Mouse (Mus musculus): ENCODE results near the gene Fam78a. TPM values are rescaled to one million over a fixed set of nuclear protein-coding genes. Genes with fewer than 3 reads are reported as not detected.

Fam78a gene
- total RNA-seq (2021), result 1 to 10 TPM; 3.4 to 4.2 TPM
- long read RNA-seq, experiment 1, result 0 reads
- long read RNA-seq, experiment 2, full-length matches to known transcripts, result 1 of 1 reads
- long read RNA-seq, experiment 2, partial matches to known transcripts, result 0 of 1 reads
- long read RNA-seq, experiment 2, other reads (novel, unspliced or antisense), result 0 of 1 reads

DNA sequence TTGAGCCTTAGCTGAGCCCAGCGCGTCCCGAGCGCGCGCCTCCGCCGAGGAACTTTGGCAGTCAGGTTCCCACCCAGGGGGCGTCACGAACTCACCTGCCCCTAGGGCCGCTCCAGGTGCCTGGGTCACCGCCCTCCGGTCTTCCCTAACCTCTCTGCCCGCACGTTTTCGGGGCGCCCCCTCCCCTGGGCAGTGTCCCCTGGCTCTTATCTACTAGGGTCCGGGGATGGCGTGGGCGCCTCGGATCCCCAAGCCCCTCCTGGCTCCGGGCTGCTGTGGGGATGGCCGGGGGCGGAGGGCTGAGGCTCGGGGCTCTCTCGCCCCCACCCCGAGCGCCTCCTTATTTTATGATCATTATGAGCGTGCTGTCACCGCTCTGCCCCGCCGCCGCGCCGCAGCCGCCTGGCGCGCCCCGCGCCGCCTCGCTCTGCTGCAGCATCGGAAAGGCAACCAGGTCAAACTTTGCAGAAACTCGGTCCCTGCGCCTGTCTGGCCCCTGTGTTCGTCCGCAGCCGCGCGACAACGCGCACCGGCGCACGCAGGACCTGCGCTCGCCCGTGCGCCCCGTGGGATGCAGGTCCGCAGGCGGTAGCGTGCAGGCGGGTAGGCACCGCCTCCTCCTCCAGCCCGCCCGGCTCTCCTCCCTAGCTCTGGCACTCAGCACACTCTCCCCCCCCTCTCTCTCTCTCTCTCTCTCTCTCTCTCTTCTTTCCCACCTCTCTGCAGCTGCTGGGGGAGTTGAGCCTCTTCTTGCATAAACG, at the start of gene Fam78a:
Gene Fam78a, minus strand, starts transcription at position 747 of the 761 bp plus-strand sequence.
- intact Hi-C loops (cut with DNase I), result loop anchor here (5.0 kb wide), 1 partner anchor 43 kb away; no protein-coding TSS in a partner anchor
- DNase-seq (ENCODE audit: low spot score in 2 of 2), result peak in 1 of 2 experiments; percentile 45

DNA sequence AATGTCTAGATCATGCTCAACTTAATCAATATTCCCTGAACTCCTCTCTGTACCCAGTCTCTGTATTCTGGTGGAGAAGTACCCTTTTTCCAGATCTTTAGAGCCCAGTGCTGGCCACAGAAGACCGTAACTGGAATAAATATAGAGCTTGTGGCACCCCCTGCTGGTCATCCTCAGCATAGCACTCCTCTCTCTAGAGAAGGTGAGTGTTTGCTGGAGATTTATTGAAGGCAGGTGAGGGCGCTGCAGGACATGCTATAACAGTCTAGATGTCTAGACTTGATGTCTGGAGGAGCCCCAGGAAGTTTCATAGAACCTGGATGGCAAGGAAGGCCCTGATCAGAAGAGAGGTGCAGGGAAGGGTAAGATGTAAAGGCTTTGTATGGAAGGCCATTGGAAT, 49.4 kb upstream of the Fam78a start:
- peak; percentile 92 to 94 for DNase-seq (ENCODE audit: low spot score in 2 of 2)
- intact Hi-C loops (cut with DNase I), result loop anchor here (5.0 kb wide), 1 partner anchor 102 kb away; no protein-coding TSS in a partner anchor

DNA sequence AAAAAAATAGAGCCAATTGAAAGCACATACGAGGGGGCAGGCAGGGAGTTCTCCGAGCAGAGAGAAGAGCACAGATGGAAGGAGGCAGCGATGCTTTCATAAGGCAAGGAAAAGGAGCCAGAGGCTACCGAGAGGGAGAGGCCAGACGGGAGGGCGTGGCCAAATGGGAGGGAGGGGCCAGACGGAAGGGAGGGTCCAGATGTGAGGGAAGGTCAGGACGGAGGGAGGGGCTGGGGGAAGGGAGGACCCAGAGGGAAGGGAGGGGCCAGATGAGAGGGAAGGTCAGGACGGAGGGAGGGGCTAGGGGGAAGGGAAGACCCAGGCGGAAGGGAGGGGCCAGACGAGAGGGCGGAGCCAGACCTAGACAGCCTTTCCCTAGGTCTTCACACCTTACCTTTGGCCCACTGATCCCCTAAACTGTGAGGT, 47.9 kb upstream of the Fam78a start:
- intact Hi-C loops (cut with DNase I), result loop anchor here (5.0 kb wide), 1 partner anchor 100 kb away; no protein-coding TSS in a partner anchor
- no peak for DNase-seq (ENCODE audit: low spot score in 2 of 2)

DNA sequence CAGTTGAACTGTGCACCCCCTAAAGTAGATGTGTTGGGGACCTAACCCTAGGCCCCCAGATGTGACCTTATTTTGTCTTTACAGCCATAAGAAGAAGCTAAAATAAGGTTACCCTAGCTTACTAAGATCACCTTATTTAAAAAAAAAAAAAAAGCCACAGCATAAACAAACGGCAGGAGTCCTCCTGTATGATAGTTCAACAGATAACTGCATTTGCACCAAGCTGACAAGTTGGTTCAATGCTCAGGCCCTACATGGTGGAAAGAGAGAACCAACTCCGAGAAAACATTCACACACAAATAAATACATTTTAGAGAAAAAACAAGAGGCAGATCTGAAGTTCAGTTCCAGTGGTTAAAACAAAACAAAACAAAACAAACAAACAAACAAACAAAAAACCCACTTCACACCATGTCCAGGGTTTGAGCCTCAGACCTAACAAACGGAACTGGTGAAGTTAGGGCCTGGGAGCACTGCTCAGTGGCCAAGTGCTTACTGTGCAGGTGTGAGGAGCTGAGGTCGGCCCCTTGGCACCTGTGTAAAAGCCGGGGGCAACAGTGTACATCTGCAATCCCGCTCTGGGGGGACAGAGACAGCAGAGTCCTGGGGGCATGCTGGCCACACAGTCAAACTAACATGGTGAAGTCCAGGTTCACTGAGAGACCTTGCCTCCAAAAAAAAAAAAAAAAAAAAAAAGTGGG, 47.4 kb upstream of the Fam78a start:
- no peak for DNase-seq (ENCODE audit: low spot score in 2 of 2)
- intact Hi-C loops (cut with DNase I), result loop anchor here (5.0 kb wide), 1 partner anchor 100 kb away; no protein-coding TSS in a partner anchor

DNA sequence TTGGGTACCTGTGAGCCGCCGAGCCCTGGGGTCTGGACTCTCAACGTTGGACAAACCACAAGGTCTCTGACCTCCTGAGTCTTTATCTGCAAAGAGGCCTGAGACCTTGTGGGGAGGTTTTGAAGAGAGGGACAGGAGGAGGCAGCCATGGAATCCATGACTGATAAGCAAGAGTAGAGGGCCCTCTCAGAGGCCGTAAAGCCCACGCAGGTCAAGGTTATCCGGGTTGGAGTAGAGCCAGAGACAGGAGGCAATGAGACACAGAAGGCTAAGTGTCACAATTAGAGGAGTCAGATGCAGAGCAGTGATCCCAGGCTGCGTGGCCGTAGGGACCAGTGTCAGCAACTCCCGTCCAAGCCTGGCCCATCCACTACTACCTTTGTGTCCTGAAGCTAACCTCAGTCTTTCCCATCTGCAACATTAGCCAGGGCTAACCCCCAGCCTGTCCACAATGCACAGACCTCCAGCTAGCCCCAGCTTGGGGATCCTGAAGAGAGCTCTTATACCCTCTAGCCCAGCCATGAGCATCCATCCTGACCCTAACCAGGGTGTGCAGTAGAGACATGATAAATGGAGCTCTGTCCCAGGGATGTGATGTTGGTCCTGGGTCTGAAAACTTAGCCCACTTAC, 46.7 kb upstream of the Fam78a start:
- no peak for DNase-seq (ENCODE audit: low spot score in 2 of 2)
- intact Hi-C loops (cut with DNase I), result loop anchor here (5.0 kb wide), 1 partner anchor 99 kb away; no protein-coding TSS in a partner anchor

DNA sequence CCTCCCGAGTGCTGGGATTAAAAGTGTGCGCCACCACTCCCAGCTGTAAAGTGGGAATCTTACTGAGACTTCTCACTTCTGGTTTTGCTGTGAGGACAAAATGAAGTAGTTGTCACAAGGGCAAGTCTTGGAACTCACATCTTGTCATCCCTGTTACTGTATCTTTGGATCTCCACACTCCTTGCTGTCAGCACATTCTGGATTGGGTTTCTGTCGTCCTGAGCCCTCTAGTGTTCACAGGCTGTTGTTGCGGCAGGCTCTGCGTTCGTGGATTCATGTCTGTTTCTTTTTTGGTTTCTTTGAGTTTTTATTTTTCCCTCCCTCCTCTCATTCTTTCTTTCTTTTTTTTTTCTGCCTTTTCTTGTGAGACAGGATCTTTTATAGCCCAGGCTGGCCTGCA, 45.8 kb upstream of the Fam78a start:
- peak; percentile 76 to 85 for DNase-seq (ENCODE audit: low spot score in 2 of 2)
- intact Hi-C loops (cut with DNase I), result loop anchor here (5.0 kb wide), 1 partner anchor 98 kb away; no protein-coding TSS in a partner anchor

DNA sequence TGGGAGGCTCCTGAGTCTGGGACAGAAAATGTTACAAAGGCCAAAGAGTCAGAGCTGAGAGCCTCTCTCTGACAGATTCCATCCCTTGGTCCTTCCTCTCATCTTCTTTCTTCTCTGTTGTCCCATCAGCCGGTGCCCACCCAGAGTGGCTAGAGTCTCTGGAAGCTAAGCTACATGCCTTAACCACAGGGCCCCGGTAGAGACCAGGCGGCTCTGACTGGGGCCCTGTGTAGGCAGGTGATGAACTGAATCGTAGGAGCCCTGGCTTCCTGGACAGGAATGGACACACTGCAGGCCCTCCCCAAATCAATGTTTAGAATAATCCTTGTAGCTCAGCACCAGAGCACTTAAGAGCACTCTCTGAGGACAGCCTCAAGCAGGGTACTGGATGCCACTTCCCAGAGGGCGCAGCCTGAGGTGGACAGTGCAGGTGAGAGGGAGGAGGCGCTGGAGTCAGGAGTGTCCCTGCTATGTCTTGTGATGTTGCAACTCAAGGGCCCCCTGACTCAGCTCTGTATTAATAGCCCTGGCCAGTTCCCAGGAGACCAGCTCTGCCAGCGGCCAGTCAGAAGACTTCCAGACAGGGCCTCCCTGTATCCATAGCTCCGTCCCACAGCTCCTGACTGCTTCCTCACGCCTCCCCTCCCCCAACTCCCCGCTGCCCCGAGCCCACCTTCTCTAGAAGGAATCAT, 44.9 kb upstream of the Fam78a start:
- no peak for DNase-seq (ENCODE audit: low spot score in 2 of 2)
- intact Hi-C loops (cut with DNase I), result loop anchor here (5.0 kb wide), 2 partner anchors 47 to 97 kb away; partner anchors contain the start of gene Fam78a

DNA sequence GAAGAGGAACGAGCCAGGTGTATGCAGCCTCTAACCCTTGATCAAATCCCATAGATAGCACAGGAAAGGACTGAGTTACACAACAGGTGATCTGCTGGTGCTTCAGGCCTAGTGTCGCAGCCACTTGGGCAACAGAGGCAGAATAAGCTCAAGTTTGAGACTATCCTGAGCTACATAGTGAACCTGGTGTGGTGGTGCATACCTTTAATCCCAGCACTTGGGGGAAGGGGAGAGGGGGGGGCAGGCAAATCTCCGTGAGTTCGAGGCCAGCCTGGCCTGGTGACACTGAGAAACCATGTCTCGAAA, 43.8 kb upstream of the Fam78a start:
- intact Hi-C loops (cut with DNase I), result loop anchor here (5.0 kb wide), 1 partner anchor 46 kb away; the partner anchor contains the start of gene Fam78a
- DNase-seq (ENCODE audit: low spot score in 2 of 2), result no peak

DNA sequence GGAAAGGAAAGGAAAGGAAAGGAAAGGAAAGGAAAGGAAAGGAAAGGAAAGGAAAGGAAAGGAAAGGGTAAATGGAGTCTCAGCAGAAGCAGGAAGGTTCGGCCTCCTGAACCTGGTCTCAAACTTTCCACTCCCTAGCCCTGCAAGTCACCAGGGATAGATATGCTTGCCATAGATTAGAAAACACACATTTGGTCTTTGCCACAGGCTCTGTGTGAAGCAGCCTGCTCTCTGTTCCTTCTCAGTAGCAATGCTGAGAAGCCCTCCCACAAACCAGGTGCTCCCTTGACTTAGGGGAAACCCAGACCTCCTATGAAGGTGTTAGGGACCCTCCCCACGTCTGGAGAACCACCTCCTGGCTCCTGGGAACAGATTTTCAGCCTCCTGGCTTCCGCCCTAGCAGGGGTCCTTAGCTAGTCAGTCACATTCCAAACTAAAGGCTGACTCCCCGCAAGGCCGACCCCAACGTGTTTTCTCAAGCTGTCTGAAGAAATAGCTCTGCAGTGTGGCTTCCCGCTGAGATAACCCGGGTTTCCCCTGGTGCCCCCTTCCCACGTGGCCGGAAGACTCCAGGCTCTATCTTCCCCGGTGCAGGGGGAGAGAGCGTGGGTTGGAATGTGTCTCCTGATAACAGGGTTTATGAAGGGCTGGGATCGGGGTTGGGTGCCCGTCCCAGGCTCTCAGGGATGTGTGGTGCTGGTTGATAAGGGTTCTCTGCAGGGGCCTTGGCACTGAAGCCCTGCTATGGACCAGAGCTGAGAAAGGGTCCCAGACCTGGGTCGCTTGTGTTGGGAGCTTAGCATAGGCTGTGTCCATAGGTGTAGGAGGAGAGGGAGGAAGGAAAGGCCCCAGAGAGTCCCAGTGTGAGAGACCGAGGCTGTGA, 43.2 kb upstream of the Fam78a start:
- intact Hi-C loops (cut with DNase I), result loop anchor here (5.0 kb wide), 1 partner anchor 46 kb away; the partner anchor contains the start of gene Fam78a
- DNase-seq (ENCODE audit: low spot score in 2 of 2), result no peak

DNA sequence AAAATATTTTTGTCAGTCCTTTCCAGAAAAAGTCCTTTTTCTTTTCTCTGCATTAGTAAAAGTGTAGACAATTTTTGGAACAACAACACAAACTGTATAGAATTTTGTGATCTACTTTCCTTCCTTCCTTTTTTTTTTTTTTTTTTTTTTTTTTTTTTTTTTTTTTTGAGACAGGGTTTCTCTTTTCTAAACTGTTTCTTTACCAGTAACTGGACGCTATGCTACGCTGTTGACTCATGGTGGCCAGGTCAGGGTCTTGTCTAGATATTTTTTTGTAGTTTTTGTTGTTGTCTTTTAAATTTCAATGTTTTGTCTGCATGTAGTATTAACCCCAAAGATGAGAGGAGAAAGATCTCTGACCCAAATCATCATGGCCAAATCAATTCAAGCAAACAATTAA, 37.1 kb upstream of the Fam78a start:
- intact Hi-C loops (cut with DNase I), result no loop called here
- DNase-seq (ENCODE audit: low spot score in 2 of 2), result no peak

DNA sequence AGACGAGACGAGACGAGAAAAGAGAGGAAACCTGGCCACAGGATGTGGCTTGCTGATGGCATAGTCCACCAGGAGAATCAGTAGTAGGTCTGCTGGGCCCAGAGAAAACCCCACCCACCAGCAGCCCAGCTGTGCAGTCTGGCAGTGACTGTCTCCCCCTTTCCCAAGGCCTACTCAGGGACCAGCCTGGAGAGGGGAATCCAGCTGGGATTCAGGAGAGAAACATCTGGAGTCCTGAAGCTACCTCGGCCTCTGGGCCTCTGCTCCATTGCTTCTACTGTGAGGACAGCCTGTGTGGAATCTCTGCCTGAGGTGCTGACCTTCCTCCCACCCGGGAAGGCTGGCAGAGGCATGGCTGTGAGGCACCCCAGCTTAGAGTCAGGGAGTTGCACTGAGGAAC, 36.5 kb upstream of the Fam78a start:
- DNase-seq (ENCODE audit: low spot score in 2 of 2), result no peak
- intact Hi-C loops (cut with DNase I), result no loop called here

DNA sequence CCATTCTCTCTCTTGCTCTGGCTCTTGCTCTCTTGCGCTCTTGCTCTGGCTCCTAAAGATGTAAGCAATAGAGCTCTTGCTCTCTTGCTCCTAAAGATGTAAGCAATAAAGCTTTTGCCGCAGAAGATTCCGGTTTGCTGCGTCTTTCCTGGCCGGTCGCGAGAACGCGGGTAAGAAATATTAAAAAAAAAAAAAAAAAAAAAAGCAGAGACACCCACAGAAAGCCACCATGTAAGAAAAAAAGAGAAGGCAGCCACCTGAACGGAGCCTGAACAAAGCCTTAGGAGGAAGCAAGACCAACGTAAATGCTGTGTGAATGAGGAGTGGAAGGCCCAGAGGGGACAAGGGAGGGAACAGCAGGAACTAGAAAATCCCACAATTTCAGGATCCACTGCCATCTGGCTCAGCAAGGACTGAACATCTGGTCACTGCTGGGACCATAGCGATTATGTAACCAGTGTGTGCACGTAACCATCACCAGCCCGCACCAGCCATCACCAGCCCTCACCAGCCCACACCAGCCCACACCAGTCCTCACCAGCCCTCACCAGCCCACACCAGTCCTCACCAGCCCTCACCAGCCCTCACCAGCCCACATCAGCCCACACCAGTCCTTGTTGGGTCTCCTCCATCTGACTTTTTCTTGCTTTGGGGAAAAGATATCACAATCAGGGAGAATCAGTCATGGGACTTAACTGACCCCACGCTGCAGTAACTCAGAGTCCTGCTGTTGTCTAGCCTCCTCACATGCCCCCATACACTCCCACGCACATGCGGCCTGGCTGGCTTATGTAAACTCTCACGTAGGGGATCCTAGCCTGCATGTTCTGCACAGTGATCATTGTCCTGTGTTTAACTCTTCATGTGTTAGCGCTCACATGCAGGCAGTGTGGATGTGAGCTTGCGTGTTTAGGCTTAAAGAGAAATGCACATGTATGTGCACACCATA, 35.4 kb upstream of the Fam78a start:
- no peak for DNase-seq (ENCODE audit: low spot score in 2 of 2)
- intact Hi-C loops (cut with DNase I), result no loop called here

DNA sequence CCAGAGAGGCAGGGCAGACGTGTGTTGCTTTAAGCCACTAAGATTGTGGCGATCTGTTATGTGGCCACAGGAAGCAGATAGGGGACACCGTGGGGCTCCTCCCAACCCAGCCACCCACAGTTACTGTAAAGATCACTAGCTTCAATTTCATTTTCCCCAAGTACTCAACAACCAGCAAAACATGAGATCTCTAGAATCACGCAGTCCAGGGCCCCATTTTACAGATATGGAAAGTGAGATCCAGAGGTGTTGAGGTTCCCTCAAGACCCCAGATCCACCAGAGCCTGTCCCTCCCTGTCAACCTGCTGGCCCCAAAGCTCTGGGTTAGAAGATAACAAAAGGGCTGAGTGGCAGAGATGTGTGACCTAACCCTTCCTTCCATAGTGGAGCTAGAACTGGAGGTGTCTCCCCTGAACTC, 31.2 kb upstream of the Fam78a start:
- intact Hi-C loops (cut with DNase I), result no loop called here
- DNase-seq (ENCODE audit: low spot score in 2 of 2), result no peak

DNA sequence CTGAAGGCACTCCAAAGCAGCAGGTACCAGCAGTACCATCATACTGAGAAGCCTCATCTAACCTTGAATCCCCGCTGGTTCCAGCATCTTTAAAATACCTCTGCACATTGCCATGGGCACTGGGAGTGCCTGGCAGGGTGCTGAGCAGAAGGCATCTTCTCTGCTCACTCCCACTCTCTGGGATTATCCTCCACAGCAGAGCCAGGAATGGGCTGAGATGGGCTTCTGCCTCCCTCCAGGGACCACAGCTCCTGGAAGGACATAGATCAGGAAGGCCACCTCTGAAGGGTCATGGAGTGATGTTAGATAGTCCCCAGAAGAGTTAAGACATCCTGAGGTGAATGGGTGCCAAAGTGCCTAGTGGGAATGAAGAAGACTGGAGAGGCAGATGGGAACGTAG, 27.9 kb upstream of the Fam78a start:
- intact Hi-C loops (cut with DNase I), result no loop called here
- no peak for DNase-seq (ENCODE audit: low spot score in 2 of 2)

DNA sequence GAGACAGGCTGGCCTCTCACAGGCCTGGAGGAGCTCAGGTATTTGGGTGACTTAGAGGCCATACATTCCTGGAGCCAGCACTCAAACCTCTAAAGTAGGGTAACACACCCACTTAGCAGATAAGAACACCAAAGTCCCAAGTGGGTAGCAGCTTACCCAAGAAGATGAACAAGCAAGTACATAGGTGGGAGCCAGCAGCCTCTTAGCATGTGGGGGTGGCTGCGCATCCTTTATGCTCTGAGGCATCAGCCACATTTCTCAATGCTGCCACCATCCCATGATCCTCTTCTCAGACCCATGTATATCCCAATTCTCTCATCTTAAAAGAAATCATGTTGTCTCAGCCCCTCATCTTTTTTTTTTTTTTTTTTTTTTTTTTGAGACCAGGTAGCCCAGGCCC, 26.6 kb upstream of the Fam78a start:
- DNase-seq (ENCODE audit: low spot score in 2 of 2), result peak in 1 of 2 experiments; percentile 63

DNA sequence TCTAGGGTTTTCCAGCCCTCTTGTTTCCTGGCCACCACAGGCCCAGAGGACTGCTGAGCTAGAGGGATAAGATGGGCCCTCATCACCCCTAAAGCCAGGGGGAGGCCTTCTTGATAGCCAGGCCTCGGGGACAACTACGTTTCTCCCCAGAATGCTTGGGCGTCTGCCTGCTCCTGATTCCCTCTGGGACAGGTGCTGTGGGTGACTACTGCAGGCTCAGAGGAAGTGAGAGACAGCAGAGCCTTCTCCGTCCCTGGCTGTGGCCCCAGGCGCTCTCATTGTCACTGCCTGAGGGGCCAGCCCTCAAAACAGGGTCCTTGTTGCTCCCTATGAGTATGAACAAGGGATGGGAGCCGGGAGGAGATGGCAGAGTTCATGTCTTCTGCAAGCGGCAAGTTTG, 21.3 kb upstream of the Fam78a start:
- intact Hi-C loops (cut with DNase I), result no loop called here
- no peak for DNase-seq (ENCODE audit: low spot score in 2 of 2)

More for the DNA sequence above, 26.6 kb upstream of the Fam78a start:
- intact Hi-C loops (cut with DNase I), result no loop called here

Data from left cerebral cortex, postnatal 14 days (tissue).